Mouse (Mus musculus): ENCODE data around the gene Mapkapk2.

The Mapkapk2 gene

GRCm38 (mm10) chr1:131110525-131111106 lies 13.0 kb upstream of the Mapkapk2 start:
- DNase-seq = peak in 1 of 2 experiments; percentile 61

- peak; percentile 61 to 76 for DNase-seq
Observed at GRCm38 (mm10) chr1:131107575-131108308, 10.1 kb upstream of the Mapkapk2 start.

GRCm38 (mm10) chr1:131103776-131104424 lies 6.3 kb upstream of the Mapkapk2 start:
- DNase-seq = no peak

- no peak for DNase-seq
Observed at GRCm38 (mm10) chr1:131100808-131101207, 3.2 kb upstream of the Mapkapk2 start.

- peak; percentile 77 to 88 for DNase-seq
Observed at GRCm38 (mm10) chr1:131096803-131097699, 575 bp downstream of the Mapkapk2 start.

GRCm38 (mm10) chr1:131096132-131096695 lies 1.4 kb downstream of the Mapkapk2 start:
- DNase-seq = no peak

GRCm38 (mm10) chr1:131095574-131095973 lies 2.1 kb downstream of the Mapkapk2 start:
- no peak for DNase-seq

- no peak for DNase-seq
Observed at GRCm38 (mm10) chr1:131093889-131094288, 3.7 kb downstream of the Mapkapk2 start.

GRCm38 (mm10) chr1:131092846-131093245 lies 4.8 kb downstream of the Mapkapk2 start:
- DNase-seq = no peak

GRCm38 (mm10) chr1:131092173-131092572 lies 5.5 kb downstream of the Mapkapk2 start:
- DNase-seq = no peak

- DNase-seq = no peak
Observed at GRCm38 (mm10) chr1:131091481-131091880, 6.1 kb downstream of the Mapkapk2 start.

- DNase-seq = no peak
Observed at GRCm38 (mm10) chr1:131090877-131091276, 6.7 kb downstream of the Mapkapk2 start.

- DNase-seq = no peak
Observed at GRCm38 (mm10) chr1:131090261-131090660, 7.4 kb downstream of the Mapkapk2 start.

- no peak for DNase-seq
Observed at GRCm38 (mm10) chr1:131089525-131090127, 8.0 kb downstream of the Mapkapk2 start.

- DNase-seq = no peak
Observed at GRCm38 (mm10) chr1:131088547-131088946, 9.1 kb downstream of the Mapkapk2 start.

- peak; percentile 38 to 48 for DNase-seq
Observed at GRCm38 (mm10) chr1:131086907-131087306, 10.7 kb downstream of the Mapkapk2 start.

GRCm38 (mm10) chr1:131085957-131086739 lies 11.5 kb downstream of the Mapkapk2 start:
- no peak for DNase-seq

GRCm38 (mm10) chr1:131085272-131085671 lies 12.4 kb downstream of the Mapkapk2 start:
- DNase-seq = no peak

GRCm38 (mm10) chr1:131084289-131084688 lies 13.3 kb downstream of the Mapkapk2 start:
- DNase-seq = peak; percentile 48 to 63

GRCm38 (mm10) chr1:131083609-131084008 lies 14.0 kb downstream of the Mapkapk2 start:
- DNase-seq = peak; percentile 73 to 80

GRCm38 (mm10) chr1:131083122-131083521 lies 14.5 kb downstream of the Mapkapk2 start:
- no peak for DNase-seq

Data from kidney, postnatal 4 days (tissue).